Mouse (Mus musculus): Measurements from ENCODE around the gene Itih2. TPM values are rescaled to one million over a fixed set of nuclear protein-coding genes. Genes with fewer than 3 reads are reported as not detected.

The Itih2 gene
- polyA plus RNA-seq, 1 experiment from 2014 or later, result 0.78 TPM

DNA sequence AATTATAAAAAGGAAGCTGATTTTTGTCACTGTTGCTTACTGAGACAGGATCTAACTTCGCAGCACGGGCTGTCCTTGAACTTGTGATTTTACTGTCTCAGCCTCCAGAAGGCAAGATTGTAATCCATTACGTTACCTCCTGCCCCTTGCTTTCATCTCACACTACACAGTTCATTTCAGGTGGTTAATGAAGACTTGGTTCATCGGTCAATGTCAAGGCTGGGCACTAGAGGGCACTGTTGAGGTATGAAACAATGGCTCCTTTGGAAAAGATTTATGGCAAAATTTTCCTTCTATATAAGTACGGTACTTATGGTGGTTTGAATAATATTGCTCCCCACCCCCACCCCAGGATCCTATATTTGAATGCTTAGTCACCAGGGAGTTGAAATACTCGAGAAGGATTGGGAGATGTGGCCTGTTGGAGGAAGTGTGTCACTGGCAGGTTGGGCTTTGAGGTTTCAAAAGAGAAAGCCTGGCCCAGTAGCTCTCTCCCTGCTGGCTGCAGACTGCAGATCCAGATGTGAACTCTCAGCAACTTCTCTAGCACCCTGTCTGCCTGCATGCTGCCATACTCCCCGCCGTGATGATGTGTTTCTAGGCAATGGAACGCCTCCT, 32.5 kb downstream of the Itih2 start:
- no peaks in the 10 kb centered on the region for H3K9me3 ChIP-seq (replicated peaks; ENCODE audit: low read length)
- no peaks in the 10 kb centered on the region for H3K4me1 ChIP-seq (replicated peaks; ENCODE audit: insufficient read depth, low read length)
- peak; percentile 76 for TF ChIP-seq CTCF (IDR thresholded peaks at IDR 0.05; ENCODE audit: low read depth)
- no peak overlapping the region for H3K27ac ChIP-seq
- no peak for ATAC-seq (replicated peaks; ENCODE audit: low FRiP score, low read depth)
- 35% methylated on average over 9 of the region's 9 CpGs for WGBS
- H3K36me3 ChIP-seq (ENCODE audit: insufficient read depth, low read length), result no peaks in the 10 kb centered on the region
- no peak overlapping the region for H3K4me3 ChIP-seq (replicated peaks; ENCODE audit: low read depth, low read length)
- H3K9ac ChIP-seq (ENCODE audit: low read depth, low read length), result no peak overlapping the region
- DNase-seq (ENCODE audit: low spot score), result peak; percentile 61
- H3K27me3 ChIP-seq (ENCODE audit: insufficient read depth, low read length), result no peaks in the 10 kb centered on the region
- no peak overlapping the region for H3K4me2 ChIP-seq (ENCODE audit: low read length)

DNA sequence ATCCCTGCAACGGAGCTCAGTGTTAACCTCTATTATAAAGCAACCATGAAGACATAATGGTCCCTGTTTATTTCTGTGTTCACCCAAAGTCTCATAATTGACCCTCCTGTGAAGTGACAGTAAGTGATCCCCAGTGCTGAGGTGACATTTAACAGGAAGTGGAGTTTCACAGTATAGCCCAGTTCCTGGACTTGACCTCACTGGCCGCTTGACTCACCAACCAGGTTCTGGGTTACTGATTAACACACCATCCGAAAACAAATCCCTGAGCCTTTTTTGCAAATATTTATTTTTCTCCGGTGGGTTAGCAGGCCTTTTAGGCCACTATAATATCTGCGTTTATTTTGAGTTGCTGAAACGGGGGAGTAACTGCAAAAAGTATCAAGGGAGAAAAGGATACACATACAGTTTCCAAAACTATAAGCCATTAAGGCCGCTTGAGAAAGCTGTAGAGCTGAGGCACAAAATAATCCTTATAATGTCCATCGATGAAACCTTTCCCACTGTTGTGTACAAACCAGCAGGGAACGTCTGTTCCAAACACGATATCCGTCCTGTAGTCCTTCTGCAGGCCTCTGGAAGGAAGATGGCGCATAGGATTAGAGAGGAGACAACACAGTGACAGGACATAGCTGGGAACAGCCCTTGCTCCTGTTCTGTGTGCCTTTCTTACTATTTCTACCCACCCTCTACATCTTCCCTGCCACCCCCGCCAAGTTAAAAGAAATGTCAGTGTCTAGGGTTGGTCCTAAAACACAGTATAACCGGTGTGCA, 36.7 kb downstream of the Itih2 start:
- H3K27me3 ChIP-seq (ENCODE audit: insufficient read depth, low read length), result no peaks in the 10 kb centered on the region
- no peak for TF ChIP-seq CTCF (IDR thresholded peaks at IDR 0.05; ENCODE audit: low read depth)
- no peaks in the 10 kb centered on the region for H3K4me1 ChIP-seq (replicated peaks; ENCODE audit: insufficient read depth, low read length)
- H3K9ac ChIP-seq (ENCODE audit: low read depth, low read length), result no peak overlapping the region
- H3K4me2 ChIP-seq (ENCODE audit: low read length), result no peak overlapping the region
- H3K27ac ChIP-seq, result no peak overlapping the region
- no peak overlapping the region for H3K4me3 ChIP-seq (replicated peaks; ENCODE audit: low read depth, low read length)
- WGBS, result 71% methylated on average over 14 of the region's 14 CpGs
- DNase-seq (ENCODE audit: low spot score) (no peak), ATAC-seq (replicated peaks; ENCODE audit: low FRiP score, low read depth) (0 out of 2 replicates have a peak, but pooled peaks have one; percentile 46)
- H3K9me3 ChIP-seq (replicated peaks; ENCODE audit: low read length), result no peaks in the 10 kb centered on the region
- H3K36me3 ChIP-seq (ENCODE audit: insufficient read depth, low read length), result peaks cover 28% of the 10 kb centered on the region

DNA sequence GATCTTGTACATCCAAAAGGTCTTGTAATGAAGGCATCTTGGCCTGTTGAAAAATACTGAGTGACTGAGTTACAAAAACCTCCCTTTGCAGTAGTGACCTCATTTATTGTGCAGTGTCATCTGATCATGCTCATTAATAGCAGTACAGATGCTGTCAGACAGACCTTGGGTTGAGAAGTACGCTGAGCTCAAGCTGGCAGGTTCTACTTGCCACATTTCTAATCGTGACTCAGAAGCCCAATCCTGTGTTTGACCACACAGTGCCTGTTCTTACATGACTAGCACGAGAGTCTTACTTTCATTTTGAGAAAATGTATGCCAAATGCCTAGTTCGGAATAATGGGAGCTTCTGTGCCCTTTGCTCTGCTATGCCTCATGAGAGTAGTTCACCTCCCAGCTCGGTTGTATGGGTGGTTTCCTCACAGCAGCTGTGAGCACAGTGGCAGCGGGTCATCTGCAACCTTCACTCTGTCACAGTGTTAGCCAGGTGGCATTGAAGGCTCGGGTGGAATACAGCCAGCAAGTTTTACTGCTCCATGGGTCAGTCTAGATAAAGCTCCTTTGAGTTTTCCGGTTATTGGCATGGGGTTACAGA, 43.8 kb downstream of the Itih2 start:
- Histone ChIP-seq H3K9me3 (replicated peaks; ENCODE audit: low read length) (no peaks in the 10 kb centered on the region), H3K27ac (no peak overlapping the region), H3K36me3 (ENCODE audit: insufficient read depth, low read length) (peaks cover 33% of the 10 kb centered on the region), H3K4me1 (replicated peaks; ENCODE audit: insufficient read depth, low read length) (no peaks in the 10 kb centered on the region), H3K4me2 (ENCODE audit: low read length) (no peak overlapping the region), H3K9ac (ENCODE audit: low read depth, low read length) (no peak overlapping the region), H3K27me3 (ENCODE audit: insufficient read depth, low read length) (no peaks in the 10 kb centered on the region), H3K4me3 (replicated peaks; ENCODE audit: low read depth, low read length) (no peak overlapping the region)
- DNase-seq (ENCODE audit: low spot score) (no peak), ATAC-seq (replicated peaks; ENCODE audit: low FRiP score, low read depth) (no peak)
- WGBS, result 77% methylated on average over 8 of the region's 8 CpGs
- TF ChIP-seq CTCF (IDR thresholded peaks at IDR 0.05; ENCODE audit: low read depth), result no peak

DNA sequence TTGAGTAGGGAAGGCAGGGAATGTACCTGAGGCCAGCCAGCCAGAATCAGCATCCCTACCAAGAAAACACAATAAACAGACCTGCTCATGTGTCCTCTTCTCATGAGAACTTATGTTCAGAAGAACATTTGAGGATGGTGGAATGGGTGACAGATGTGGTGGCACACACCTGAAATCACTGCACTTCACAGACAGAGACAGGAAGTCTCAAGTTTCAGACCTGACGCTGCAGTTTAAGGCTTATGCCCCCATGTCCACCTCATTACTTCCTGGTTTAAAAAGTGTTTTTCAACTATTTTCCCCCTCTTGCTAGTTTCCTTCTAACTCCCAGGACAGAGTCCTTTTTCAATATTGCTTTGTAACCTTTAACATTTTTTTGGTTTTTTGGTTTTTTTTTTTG, 48.5 kb downstream of the Itih2 start:
- DNase-seq (ENCODE audit: low spot score) (no peak), ATAC-seq (replicated peaks; ENCODE audit: low FRiP score, low read depth) (no peak)
- no peak overlapping the region for H3K27ac ChIP-seq
- H3K9ac ChIP-seq (ENCODE audit: low read depth, low read length), result no peak overlapping the region
- WGBS, result 35% methylated on average over 1 of the region's 1 CpGs
- no peaks in the 10 kb centered on the region for H3K27me3 ChIP-seq (ENCODE audit: insufficient read depth, low read length)
- TF ChIP-seq CTCF (IDR thresholded peaks at IDR 0.05; ENCODE audit: low read depth), result no peak
- no peak overlapping the region for H3K4me3 ChIP-seq (replicated peaks; ENCODE audit: low read depth, low read length)
- no peaks in the 10 kb centered on the region for H3K9me3 ChIP-seq (replicated peaks; ENCODE audit: low read length)
- H3K4me1 ChIP-seq (replicated peaks; ENCODE audit: insufficient read depth, low read length), result peaks cover 18% of the 10 kb centered on the region; the same call in 1 of the 2 replicates
- H3K4me2 ChIP-seq (ENCODE audit: low read length), result no peak overlapping the region
- 0 out of 2 replicates have a peak, but pooled peaks cover 6% of the 10 kb centered on the region for H3K36me3 ChIP-seq (ENCODE audit: insufficient read depth, low read length)

DNA sequence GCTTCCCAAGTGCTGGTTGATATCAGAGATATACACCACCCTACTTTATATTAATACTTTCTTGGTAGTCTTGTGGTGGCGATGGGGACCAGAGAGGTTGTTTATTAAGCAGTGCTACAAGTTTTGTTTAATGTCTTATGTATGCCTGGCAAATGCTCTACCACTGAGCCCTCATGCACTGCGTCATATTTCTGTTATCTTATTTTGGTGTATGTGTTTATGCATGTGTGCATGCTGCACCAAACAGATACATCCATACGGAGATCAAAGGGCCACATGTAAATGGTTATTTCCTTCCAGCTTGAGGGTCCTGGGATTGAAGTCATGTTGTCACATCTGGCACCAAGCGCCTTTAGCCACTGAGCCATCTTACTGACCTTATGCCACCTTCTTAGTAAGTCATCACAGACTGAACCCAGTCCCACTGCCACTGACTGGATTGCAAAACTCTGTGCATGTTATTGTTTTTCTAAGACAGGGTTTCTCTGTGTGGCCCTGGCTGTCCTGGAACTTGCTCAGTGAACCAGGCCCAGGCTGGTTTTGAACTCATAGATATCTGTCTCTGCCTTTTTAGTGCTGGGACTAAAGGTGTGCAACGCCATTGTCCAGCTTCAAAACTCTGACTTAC, 49.6 kb downstream of the Itih2 start:
- no peaks in the 10 kb centered on the region for H3K9me3 ChIP-seq (replicated peaks; ENCODE audit: low read length)
- no peaks in the 10 kb centered on the region for H3K27me3 ChIP-seq (ENCODE audit: insufficient read depth, low read length)
- DNase-seq (ENCODE audit: low spot score) (no peak), ATAC-seq (replicated peaks; ENCODE audit: low FRiP score, low read depth) (no peak)
- H3K4me2 ChIP-seq (ENCODE audit: low read length), result peak overlapping the region; percentile 72
- H3K4me1 ChIP-seq (replicated peaks; ENCODE audit: insufficient read depth, low read length), result peaks cover 18% of the 10 kb centered on the region; the same call in 1 of the 2 replicates
- no peak for TF ChIP-seq CTCF (IDR thresholded peaks at IDR 0.05; ENCODE audit: low read depth)
- 0 out of 2 replicates have a peak, but pooled peaks cover 6% of the 10 kb centered on the region for H3K36me3 ChIP-seq (ENCODE audit: insufficient read depth, low read length)
- H3K27ac ChIP-seq, result no peak overlapping the region
- 86% methylated on average over 5 of the region's 5 CpGs for whole genome bisulfite sequencing
- H3K4me3 ChIP-seq (replicated peaks; ENCODE audit: low read depth, low read length), result peak overlapping the region; percentile 83
- no peak overlapping the region for H3K9ac ChIP-seq (ENCODE audit: low read depth, low read length)

All from kidney, postnatal 0 days (tissue).